Mouse (Mus musculus): ENCODE data around the gene Runx3.

Runx3 gene

DNA sequence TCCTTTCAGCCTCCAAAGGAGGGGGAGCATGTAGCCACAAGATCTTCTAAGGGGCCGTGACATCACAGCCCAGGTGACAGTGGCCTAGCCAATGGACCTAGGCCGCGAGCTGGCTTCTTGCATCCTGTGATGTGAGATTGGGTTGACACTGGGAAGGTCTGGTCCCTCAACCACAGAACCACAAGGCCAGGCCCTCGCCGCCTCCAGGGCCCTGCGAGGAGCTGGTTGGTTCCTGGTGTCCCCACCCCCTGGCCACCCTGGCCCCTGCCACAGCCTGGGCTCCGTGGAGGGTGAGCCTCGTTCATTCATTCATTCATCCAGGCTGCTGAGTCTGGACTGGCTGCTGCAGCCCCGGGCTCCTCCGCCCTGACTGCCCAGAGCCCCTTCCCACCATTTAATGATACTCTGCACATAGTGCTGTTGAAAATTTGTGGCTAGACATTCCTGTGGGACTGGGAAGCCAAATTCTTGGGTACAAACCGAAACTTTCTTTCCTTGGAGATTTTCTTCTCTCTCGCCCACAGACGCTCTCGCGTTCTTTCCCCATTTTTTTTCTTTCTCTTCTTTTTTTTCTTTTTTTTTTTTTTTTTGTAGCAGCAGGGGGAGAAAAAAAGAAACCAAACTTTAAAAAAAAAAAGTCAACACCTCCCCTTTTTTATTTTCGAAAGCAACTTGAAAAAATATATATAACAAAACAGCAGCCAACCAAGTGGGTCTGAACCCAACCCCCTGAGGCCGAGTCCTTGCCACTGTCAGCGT lies at the start of gene Runx3:
Runx3 (plus strand) TSS at position 311 of the 759 bp plus-strand sequence.
- no peak for DNase-seq (ENCODE audit: extremely low read depth, low read depth, low spot score)

DNA sequence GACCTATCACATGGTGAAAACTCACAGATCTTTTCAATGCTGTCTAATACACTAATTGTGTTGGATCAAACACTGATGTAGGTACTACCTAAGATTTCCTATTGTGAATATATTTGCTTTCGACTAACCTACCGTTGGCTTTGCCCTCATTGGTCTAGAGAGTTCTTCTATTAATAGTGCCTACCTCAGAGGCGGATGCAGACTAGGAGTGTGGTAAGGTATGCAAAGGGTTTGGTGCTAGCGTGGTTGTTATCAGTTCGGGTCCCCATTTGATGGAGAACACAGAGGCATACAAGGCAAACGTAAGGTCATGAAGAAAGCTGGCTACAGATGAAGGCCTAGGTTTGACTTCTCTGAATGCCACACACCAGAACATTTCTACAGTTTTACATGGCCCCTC lies 47.8 kb upstream of the Runx3 start:
- DNase-seq (ENCODE audit: extremely low read depth, low read depth, low spot score): no peak

DNA sequence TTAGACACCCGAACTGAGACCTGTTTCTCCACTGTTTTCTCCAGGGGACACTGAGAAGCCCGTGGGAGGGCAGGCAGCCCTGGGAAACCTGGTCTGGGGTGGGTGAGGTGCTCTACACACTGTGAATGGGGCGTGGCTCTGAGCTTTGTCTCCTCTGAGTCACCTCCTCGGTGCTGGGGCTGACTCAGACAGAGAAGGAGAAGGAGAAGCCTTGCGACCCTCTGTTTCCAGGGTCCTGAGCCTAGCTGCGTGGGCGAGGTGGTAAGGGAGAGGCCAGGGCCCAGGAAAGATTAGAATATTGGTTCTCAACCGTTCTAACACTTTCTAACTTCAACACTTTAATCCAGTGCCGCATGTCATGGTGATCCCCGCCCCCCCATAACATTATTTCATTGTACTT lies 46.9 kb upstream of the Runx3 start:
- no peak for DNase-seq (ENCODE audit: extremely low read depth, low read depth, low spot score)

DNA sequence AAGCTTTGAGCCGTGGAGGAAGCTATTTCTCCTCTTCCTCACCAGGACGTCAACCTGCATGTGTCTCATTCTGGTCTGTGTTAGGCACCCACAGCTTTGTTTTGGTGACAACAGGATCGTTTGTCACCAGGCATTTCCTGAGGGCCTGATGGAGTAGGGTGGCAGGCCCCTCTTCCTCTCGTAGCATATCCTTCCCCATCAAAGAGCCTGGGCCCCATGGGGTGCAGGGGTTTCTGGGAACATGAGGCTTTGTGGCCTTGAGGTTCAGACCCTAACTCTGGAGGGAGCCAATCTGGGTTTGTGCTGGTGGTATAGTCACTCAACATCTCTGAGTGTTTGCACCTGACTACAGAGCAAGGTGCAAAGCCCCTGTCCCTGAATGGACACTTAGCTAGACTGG lies 45.8 kb upstream of the Runx3 start:
- no peak for DNase-seq (ENCODE audit: extremely low read depth, low read depth, low spot score)

DNA sequence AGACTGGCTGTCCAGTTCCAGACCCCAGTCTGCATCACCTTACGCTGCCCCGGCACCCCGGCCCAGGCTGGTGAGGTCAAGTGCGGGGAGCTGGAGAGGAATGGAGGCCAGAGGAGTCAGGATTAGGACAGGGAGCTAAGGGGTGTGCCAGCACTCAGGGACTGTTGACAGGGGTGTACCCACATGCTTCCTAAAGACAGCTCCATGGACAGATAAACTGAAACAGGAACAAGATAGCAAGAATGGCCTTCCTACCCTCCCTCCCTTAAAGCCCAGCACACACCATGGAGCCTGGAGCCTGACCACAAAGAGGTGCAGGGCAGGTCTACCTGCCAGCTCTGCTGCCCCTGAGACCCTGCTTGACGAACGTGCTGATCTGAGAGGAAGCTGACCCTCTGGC lies 45.1 kb upstream of the Runx3 start:
- no peak for DNase-seq (ENCODE audit: extremely low read depth, low read depth, low spot score)

DNA sequence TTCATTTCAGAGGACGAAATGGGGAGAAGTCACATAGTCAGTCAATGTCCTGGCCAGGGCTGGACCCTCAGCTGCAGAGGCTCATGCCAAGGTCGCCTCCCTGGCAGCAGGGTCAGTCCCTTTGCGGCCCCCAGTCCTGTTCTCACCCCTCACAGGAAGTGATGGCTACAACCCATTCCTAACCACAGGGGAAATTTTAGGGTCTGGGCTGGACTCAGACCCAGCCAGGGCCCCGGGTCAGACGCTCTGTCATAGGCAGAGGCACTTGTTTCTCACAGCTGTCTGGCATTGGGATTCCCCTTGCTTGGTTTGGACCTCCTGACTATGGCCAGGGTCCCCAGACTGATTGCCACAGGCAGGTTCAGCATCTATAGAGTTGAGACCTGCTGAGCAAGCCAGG lies 43.8 kb upstream of the Runx3 start:
- no peak for DNase-seq (ENCODE audit: extremely low read depth, low read depth, low spot score)

DNA sequence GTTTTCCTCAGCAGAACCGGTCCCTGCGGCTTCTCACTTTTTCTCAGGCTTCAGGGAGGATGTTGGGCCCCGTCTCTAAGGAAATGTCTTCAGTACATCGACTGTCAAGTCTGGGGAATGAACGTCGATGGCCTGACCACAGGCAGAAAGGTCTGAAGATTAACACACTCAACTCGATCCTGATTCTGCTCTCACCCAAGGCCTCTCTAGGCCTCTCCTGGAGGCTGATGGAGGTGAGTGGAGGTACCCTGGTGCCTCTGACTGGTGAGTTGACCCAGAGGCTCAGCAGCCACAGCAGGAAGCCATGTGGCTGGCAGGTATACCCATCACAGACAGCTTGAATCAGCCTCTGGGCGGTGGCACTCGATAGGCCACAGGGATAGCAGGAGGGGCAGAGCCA lies 43.3 kb upstream of the Runx3 start:
- no peak for DNase-seq (ENCODE audit: extremely low read depth, low read depth, low spot score)

DNA sequence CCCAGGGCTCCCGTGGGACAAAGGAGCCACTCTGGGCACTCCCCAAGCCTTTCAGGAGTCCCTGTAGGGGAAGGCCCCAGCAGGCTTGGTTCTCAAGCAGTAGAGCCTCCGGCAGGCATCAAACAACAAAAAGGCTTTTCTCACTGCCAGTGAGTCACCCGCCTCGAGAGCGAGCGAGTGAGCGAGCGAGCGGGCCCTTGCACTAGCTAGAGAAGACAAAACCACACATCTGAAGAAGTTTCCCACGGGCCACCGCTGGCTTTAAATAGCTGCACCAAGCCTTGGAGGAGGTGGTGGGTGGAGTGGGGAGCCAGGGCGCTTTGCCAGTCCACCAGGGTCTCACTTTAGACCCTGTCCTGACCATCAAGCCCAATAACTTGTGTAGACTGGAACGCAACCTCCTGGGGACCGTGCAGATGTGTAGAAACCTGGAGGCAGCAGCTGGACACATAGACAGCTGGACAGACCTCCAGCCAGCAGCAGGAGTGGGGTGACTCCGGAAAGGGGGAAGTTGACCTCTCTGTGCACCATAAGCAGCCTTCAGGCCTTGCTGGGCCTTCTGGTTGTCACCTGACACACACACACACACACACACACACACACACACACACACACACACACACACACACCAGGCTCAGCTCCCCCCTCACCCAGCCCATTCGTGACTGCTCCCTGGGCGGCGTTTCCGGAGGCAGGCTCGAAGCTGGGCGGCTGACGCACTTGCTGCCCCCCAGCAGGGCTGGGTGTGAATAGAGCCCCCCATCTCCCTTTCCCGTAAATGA lies 40.4 kb upstream of the Runx3 start:
- no peak for DNase-seq (ENCODE audit: extremely low read depth, low read depth, low spot score)

DNA sequence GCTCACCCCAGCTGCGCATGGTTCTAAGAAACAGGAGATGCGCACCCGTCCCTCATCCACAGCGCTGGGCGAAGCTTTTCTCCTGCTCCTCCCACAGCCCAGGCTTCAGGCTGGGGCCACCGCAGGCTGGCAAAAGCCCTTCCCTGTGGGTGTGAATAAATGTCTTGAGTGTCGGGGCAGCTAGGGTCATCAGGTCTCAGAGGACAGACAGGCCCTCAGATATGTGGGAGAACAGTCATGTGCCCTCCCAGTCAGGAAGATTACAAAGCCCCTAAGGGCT lies 39.9 kb upstream of the Runx3 start:
- no peak for DNase-seq (ENCODE audit: extremely low read depth, low read depth, low spot score)

DNA sequence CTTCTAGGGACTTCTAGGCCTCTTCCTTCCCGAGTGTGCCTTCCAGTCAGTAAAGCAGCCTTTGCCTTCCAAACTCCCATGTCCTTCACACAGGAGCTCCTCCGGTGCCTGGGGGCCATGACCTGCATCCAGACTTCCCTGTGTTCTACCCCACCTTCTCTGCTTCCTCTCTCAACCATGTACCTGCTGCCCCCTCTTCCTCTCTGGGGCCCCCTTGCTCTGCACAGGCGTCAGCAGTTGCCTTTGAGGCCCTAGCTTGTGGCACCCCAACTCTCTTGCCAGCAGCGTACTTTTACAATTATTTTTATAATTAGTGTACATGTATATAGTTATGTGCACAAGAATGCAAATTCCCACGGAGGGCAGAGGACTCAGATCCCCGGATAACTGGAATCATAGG lies 37.4 kb upstream of the Runx3 start:
- DNase-seq (ENCODE audit: extremely low read depth, low read depth, low spot score): no peak

DNA sequence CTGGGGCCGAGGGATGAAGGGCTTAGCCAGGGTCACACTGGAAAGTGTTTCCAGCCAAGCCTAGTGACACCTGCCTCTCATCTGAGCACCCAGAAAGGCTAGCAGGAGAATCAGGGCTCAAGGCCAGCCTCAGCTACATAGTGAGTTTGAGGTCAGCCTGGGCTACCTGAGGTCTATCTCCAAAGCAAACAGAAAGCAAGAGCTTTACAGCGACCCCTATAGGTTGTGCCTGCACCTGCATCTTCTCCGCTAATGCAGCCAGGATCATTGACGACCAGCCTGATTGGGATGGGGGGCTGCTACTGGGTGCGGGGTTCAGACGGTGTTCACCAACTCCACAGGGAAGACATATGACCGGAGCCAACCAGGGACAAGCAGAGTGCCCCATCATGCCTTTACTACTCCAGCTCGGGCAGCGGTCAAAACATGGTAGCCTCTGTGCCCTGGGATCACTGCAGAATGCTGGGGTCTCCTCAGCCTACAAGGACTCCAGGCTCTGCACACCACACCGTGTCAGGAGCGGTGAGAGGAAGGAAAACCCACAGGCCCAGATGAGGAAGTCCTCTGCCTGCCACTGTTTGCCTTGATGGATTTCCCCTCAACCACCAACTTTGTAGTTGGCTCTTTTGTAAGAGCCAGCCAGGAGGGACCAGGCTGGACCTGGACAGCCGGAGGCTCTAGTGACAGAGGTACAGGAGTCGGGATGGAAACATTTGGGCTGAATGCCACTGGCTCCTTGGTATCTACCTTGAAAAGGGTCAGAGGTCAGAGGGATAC lies 35.2 kb upstream of the Runx3 start:
- DNase-seq (ENCODE audit: extremely low read depth, low read depth, low spot score): no peak

DNA sequence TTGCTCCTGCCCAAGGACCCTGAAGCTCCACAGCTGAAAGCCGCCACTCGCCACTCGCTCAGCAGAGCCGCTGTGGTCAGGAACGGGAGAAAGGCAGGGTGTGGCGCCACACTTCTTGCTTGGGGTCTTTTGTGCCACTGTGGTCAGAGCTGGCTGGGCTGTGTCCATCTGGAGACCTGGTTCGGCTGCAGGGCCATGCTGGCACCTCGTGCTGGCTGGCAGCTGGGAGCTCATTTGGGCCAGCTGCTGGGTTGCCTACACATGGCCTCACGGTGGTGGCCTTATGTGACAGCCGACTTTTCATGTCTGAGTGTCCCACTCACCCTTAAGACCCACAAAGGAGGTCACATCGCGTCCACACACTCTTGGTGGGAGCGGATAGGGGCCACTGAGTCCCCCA lies 29.8 kb upstream of the Runx3 start:
- DNase-seq (ENCODE audit: extremely low read depth, low read depth, low spot score): no peak

DNA sequence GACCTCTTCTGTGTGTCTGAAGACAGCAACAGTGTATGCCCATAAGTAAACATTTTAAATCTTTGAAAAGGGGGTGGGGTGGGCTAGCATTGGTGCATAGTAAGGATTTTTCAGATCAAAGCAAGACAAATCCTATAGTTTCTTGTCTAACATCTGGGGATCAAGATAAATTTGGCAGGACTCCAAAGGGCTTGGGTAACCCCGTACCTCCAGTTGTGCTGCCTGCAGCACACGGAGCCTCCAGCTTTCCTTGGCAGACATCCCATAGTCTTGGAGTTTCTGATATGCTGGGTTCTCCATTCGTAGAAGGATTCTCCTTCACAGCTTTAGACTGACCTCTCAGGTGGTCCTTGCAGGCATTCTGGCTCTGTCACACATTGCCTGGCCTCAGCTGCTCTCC lies 27.6 kb upstream of the Runx3 start:
- no peak for DNase-seq (ENCODE audit: extremely low read depth, low read depth, low spot score)

DNA sequence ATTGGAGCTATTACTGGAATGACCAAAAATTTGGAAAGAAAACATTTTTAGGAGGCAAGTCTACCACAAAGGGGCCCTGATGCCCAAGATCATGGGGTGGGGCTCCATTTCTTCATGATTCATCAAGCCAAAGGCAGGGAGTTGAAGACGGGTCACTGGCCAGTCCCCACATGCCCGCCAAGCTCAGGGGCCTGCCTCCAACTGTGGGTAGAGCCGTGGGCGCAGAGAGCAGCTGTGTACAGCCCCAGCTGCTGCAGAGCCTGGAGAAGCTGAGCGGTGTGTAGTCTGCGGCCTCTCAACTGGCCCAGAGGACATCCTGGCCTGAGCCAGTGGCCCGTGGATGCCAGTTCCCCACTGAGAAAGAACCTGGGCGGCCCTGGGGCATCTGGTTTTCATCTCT lies 24.8 kb upstream of the Runx3 start:
- no peak for DNase-seq (ENCODE audit: extremely low read depth, low read depth, low spot score)

DNA sequence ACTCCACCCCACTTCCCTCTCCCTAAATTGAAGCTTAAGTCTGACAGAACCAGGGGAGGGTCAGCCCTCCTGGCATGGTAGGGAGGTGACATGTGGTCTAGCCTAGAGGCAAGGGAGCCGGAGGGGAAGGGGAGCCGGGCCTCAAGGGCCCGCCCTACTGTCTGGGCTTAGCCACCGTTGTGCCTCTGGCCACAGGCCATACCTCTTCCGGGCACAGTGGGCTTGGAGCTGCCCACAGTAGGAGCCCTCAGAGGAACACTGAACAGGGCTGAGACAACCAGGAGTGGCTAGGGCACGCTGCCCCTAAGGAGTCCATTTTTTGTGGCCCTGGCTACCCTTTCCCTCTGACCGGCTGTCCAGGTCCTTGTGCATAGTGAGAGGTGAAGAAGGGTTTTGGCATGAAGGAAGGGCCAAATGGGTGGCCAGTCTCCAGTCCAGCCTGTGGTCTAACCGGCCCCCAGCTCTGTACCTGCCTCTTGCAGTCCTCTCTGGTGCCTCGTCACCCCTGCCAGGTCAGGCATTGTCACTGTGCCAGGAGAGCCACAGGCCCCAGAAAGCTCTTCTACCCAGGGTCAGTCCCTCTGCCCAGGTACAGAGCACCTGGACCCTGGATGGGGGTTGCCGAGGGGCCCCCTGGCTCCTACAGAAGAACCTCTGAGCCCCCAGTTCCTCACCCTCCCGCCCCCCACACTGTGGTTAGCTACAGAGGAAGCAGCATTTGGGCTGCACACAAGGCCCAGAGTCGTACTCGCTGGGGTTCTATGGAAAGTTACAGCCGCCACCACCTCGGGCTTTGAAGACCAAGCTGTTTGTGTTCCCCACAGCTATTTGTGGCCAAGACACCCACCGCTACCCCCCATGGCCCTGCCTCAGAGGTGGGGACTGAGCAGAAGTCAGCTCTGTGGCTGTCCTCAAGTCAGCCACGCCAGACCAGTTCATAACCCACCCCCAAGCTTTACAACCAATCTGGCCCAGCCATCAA lies 22.3 kb upstream of the Runx3 start:
- DNase-seq (ENCODE audit: extremely low read depth, low read depth, low spot score): no peak

DNA sequence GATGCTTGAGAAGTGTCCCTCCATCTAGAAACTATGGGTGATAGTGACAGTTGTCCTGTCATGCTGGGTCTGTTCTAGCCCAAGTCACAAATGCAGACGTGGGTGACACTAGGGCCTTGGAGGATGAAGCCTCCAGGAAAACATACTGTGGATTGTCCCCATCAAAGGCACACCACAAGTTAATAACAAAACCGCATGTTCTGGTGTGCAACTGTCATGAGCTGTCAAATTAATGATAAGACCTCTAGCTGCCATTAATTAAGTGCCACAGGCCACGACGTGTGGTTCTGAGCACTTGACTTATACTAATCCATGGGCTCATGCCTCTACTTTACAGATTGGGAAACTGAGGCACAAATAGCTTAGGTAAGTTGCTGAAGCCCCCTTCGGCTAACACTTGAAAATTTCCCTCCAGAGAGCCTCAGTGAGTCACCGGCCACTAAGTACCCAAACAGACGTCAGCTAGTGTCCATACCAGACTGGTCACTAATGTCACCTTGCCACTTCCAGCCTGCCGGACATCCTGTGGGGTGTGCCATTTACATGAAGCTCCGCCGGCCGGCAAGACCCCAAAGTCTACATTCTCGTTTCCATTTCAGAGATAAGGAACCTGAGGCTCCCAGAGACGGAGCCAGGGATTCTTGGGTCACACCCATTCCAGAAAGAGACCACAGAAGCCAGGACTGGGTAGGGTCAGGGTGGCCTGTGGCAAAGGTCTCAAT lies 18.3 kb upstream of the Runx3 start:
- no peak for DNase-seq (ENCODE audit: extremely low read depth, low read depth, low spot score)

DNA sequence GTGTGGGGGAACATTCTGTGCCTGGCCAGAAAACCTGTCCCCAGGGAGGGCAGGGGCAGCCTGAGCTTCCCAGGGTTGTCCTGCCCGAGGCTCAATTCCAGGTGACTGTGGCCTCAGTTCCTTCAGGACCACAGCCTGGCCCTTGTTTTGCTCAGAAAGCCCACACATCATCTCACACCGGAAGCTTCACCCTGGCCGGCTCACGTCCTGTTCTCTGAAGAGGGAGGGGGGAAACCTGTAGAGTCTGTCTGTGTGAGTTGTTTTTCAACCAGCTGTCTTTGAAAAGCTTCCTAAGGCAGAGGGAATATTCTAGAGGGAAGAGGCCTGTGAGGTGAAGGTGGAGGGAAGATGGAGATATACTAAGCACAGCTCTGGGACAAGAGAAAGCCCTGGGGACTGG lies 17.7 kb upstream of the Runx3 start:
- no peak for DNase-seq (ENCODE audit: extremely low read depth, low read depth, low spot score)

DNA sequence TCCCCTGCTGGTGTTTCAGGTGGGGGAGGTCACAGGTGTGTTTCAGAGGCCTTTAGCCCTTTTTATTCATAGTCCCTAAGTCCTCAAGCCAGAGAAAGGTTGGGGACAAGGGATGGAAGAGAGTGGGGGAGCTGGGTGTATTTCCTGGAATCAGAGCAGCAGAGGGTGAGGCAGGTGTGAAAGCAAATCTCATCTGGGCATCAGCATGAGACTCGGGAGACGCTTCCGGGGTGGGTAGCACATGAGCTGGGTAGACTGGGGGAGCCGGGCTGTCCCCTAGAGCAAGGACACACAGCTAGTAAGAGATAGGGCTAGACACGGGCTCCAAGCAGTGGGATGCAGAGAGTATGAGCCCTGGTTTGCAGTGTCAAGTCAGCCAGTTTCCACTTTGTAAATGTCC lies 16.7 kb upstream of the Runx3 start:
- DNase-seq (ENCODE audit: extremely low read depth, low read depth, low spot score): no peak

DNA sequence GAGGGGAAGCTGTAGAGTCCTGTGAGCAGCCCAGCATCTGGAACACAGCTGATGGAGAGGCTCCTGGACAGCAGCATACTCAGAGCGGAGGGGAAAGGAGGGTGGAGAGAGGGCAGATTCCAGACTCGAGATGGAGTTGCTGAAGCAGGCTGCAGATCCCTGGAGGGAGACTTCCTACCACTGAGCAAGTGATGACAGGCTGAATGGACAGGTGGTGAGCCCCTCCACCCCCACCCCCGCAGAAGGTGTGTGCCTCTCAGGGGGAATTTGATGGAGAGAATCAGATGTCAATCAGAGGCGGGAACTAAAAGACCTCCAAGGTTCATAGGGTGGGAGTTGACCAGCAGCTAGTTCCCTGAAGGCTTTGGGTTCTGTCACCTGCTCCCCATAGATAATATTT lies 13.5 kb upstream of the Runx3 start:
- DNase-seq (ENCODE audit: extremely low read depth, low read depth, low spot score): no peak

DNA sequence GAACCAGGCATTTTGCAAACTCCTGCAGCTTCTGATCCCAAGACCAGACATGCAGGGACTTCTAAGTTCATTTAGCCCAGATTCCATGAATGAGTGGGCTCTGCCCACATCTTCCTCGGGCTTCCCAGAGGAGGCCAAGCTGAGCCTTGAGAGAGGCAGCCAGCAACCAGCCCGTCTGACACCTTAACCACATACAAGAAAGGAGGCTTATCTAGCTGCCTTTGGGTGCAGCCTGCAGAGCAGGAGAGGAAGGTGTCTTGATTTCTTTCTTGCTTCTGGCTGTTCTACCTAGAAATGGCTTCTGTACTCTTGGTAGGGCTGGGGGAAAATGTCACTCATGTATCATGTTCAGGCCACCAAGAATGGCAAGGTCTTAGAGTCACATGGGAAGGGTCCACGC lies 11.8 kb upstream of the Runx3 start:
- DNase-seq (ENCODE audit: extremely low read depth, low read depth, low spot score): no peak
